Mouse (Mus musculus): ENCODE measurements around the gene Olfr632.
"Not testable (repeated sequence)": the region's sequence is repeated elsewhere in the genome, so short reads cannot be mapped to it uniquely, and the experiment has no call there.

Gene Olfr632

GRCm38 (mm10) chr7:103934264-103934663 lies at the start of gene Olfr632:
Olfr632 (plus strand) TSS chr7:103934347.
- ChIA-PET POLR2A (interaction anchor here in 1 of 4 experiments (1.2 kb wide), 1 partner anchor 126 kb away, joined by 3 read pairs; no protein-coding TSS in a partner anchor), CTCF (no interaction called here)

GRCm38 (mm10) chr7:103886152-103886551 lies 48.0 kb upstream of the Olfr632 start, which contains the start of gene Olfr66:
Olfr66 (minus strand) TSS chr7:103886252.
- CTCF ChIA-PET = no interaction called here
- POLR2A ChIA-PET = no interaction called here

- POLR2A ChIA-PET = no interaction called here
- CTCF ChIA-PET = interaction anchor here in 1 of 4 experiments (1.4 kb wide), 1 partner anchor 19 kb away, joined by 3 read pairs; no protein-coding TSS in a partner anchor
These were observed 39.8 kb upstream of the Olfr632 start, which contains the start of gene Olfr64 for GRCm38 (mm10) chr7:103894385-103894784. Olfr64 (minus strand) TSS chr7:103894485.

- ChIA-PET POLR2A (no interaction called here), CTCF (no interaction called here)
These were observed 31.0 kb upstream of the Olfr632 start, which contains the start of gene Olfr65 for GRCm38 (mm10) chr7:103903187-103903586. Olfr65 (plus strand) TSS chr7:103903487.

GRCm38 (mm10) chr7:103910047-103910446 lies 24.1 kb upstream of the Olfr632 start:
- CTCF ChIA-PET = no interaction called here
- POLR2A ChIA-PET = no interaction called here

GRCm38 (mm10) chr7:103912969-103913511 lies 21.1 kb upstream of the Olfr632 start:
- ChIA-PET CTCF (interaction anchor here in 2 of 4 experiments (0.5 to 1.0 kb wide), 4 partner anchors 19 to 1457 kb away, joined by 3 to 4 read pairs (median 3); partner anchors contain the start of gene Olfr64 (in 1 of the 2)), POLR2A (no interaction called here)

GRCm38 (mm10) chr7:103915338-103915737 lies 18.8 kb upstream of the Olfr632 start:
- POLR2A ChIA-PET = no interaction called here
- CTCF ChIA-PET = no interaction called here

GRCm38 (mm10) chr7:103928525-103928924 lies 5.6 kb upstream of the Olfr632 start, which contains the start of gene Olfr631:
Olfr631 (plus strand) TSS chr7:103928825.
- ChIA-PET POLR2A (no interaction called here), CTCF (no interaction called here)

- ChIA-PET POLR2A (no interaction called here), CTCF (interaction anchor here (0.6 to 1.5 kb wide), 11 partner anchors 9 to 1435 kb away, joined by 3 to 6 read pairs (median 3); no protein-coding TSS in a partner anchor)
These were observed 8.6 kb downstream of the Olfr632 start for GRCm38 (mm10) chr7:103942730-103943129.

GRCm38 (mm10) chr7:103944137-103944536 lies 10.0 kb downstream of the Olfr632 start, which contains the start of gene Olfr633:
Olfr633 (plus strand) TSS chr7:103944437.
- ChIA-PET POLR2A (no interaction called here), CTCF (no interaction called here)

GRCm38 (mm10) chr7:103966873-103967272 lies 32.7 kb downstream of the Olfr632 start:
- POLR2A ChIA-PET, CTCF ChIA-PET: not testable (repeated sequence)

GRCm38 (mm10) chr7:103970852-103971251 lies 36.7 kb downstream of the Olfr632 start, which contains the start of gene Olfr635:
Olfr635 (plus strand) TSS chr7:103971152.
- ChIA-PET CTCF (no interaction called here), POLR2A (no interaction called here)

GRCm38 (mm10) chr7:103971782-103972181 lies 37.6 kb downstream of the Olfr632 start:
- POLR2A ChIA-PET = no interaction called here
- CTCF ChIA-PET = no interaction called here
